ENCODE assay signal across 3 mouse cellular contexts in the genomic region with DNA sequence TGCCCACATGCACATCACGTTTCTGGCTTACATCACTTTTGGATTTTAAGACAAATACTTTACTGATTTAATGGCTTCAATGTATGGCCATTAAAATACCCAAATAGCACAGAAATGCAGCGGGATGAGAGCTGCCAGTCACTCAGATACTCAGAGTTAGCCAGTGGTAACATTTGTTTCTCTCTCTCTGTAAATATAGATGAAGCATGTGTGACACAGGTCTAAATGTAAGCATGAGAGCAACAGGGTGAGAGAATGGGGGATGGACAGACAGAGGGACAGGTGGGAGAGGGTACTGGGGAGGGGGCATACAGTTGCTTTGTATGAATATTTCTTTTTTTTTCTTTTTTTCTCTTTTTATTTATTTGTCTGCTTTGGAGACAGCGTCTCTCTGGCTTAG. TPM values are rescaled to one million over a fixed set of nuclear protein-coding genes. Genes with fewer than 3 reads are reported as not detected.
"Had no signal": no experiment of that assay in that cellular context is flagged by ENCODE, and none has a peak within 500 bp of the region (broad histone marks: within the 10 kb centered on the region; RNA-seq: fewer than 3 reads in every experiment).

No protein-coding gene starts in this region.

RNA-seq across cellular contexts. Expression of a gene that starts 38.2 kb away (rescaled TPM):
- polyA plus RNA-seq: hindbrain, embryonic 10.5 days; hindbrain, embryonic 11.5 days; inflammation-experienced regulatory T-cells, adult 6 months had no signal
